Mouse (Mus musculus): ENCODE measurements around the gene Mapk11. TPM values are rescaled to one million over a fixed set of nuclear protein-coding genes. Genes with fewer than 3 reads are reported as not detected.

Gene Mapk11
- polyA plus RNA-seq, 1 experiment, result 3.2 TPM

DNA sequence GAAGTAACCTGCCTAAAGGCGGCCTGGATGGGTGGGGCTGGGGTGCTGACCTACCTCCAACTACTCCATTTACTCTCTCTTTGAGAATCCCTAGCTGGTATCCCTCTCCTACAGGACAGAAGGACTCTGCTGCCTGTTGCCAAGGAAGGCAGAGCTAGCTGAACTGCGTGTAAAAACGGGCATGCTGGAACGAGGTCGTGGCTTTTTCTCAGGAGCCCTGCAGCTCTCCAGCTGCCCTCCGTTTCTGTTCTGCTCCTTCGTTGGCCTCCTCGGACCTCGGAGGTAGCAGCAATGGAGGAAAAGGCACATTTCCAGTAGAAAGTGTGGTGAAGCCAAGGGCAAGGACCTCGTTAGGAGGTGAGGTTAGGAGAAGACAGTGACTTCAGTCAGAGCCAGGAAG is 19.5 kb upstream of the Mapk11 start:
- Histone ChIP-seq H3K4me1 (ENCODE audit: control insufficient read depth, insufficient read depth, insufficient read length, low read length) (peaks cover 21% of the 10 kb centered on the region), H3K27ac (ENCODE audit: insufficient read depth, low read depth, low read length) (peak overlapping the region; percentile 46), H3K36me3 (ENCODE audit: control insufficient read depth, insufficient read depth, low read length) (peaks cover 50% of the 10 kb centered on the region), H3K27me3 (ENCODE audit: control insufficient read depth, insufficient read depth, low read length) (no peaks in the 10 kb centered on the region), H3K4me3 (ENCODE audit: low read depth, low read length) (no peak overlapping the region)
- 67% methylated on average over 10 of the region's 10 CpGs for WGBS
- TF ChIP-seq POLR2A (IDR thresholded peaks at IDR 0.05; ENCODE audit: low read depth, low read length) (no peak), CTCF (IDR thresholded peaks at IDR 0.05; ENCODE audit: extremely low read depth, insufficient read length, insufficient replicate concordance, low read depth, low read length) (no peak)

DNA sequence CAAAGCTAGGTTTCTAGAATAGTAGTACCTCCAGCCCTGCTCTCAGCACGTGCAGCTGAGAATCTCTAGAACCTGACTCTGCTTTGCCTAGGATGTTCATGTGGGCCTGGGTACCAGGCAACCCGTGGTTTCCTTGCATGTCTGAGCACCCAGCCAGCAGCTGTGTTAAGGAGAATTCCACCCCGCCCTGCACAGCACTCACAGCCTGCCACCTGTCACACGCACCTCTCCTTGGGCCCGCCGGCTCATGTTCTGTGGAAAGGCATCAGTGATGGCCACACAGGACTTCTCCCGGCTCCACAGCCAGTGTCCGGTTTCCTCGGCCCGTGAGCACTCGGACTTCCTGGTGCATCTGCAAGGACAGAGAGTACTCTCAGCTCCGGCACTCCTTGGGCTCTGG is 16.1 kb upstream of the Mapk11 start:
- TF ChIP-seq POLR2A (IDR thresholded peaks at IDR 0.05; ENCODE audit: low read depth, low read length) (no peak), CTCF (IDR thresholded peaks at IDR 0.05; ENCODE audit: extremely low read depth, insufficient read length, insufficient replicate concordance, low read depth, low read length) (no peak)
- WGBS, result 89% methylated on average over 12 of the region's 12 CpGs
- no peaks in the 10 kb centered on the region for H3K27me3 ChIP-seq (ENCODE audit: control insufficient read depth, insufficient read depth, low read length)
- H3K27ac ChIP-seq (ENCODE audit: insufficient read depth, low read depth, low read length), result no peak overlapping the region
- no peak overlapping the region for H3K4me3 ChIP-seq (ENCODE audit: low read depth, low read length)
- peaks cover 15% of the 10 kb centered on the region for H3K4me1 ChIP-seq (ENCODE audit: control insufficient read depth, insufficient read depth, insufficient read length, low read length)
- peaks cover 84% of the 10 kb centered on the region for H3K36me3 ChIP-seq (ENCODE audit: control insufficient read depth, insufficient read depth, low read length)

DNA sequence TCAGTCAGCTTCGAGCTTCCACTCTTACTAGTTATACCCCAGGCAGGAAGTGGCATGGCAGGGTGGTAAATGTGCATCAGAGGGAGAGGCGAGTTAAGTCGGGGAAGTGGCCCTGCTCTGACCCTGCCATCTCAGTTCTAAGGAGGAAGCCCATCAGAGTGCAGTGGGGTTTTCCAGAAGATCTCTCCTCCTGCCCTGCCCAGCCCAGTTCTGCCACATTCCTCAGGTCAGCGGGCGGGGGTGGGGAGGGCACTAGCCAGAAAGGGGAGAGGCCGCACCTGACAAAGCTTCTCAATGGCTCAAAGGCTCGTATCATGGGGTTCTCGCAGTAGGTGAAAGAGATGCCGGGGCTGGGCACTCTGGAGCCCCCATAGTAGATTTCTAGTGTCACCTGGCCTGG is 12.0 kb upstream of the Mapk11 start:
- WGBS, result 68% methylated on average over 9 of the region's 9 CpGs
- no peaks in the 10 kb centered on the region for H3K27me3 ChIP-seq (ENCODE audit: control insufficient read depth, insufficient read depth, low read length)
- no peak overlapping the region for H3K27ac ChIP-seq (ENCODE audit: insufficient read depth, low read depth, low read length)
- no peak overlapping the region for H3K4me3 ChIP-seq (ENCODE audit: low read depth, low read length)
- TF ChIP-seq CTCF (IDR thresholded peaks at IDR 0.05; ENCODE audit: extremely low read depth, insufficient read length, insufficient replicate concordance, low read depth, low read length) (no peak), POLR2A (IDR thresholded peaks at IDR 0.05; ENCODE audit: low read depth, low read length) (no peak)
- no peaks in the 10 kb centered on the region for H3K4me1 ChIP-seq (ENCODE audit: control insufficient read depth, insufficient read depth, insufficient read length, low read length)
- H3K36me3 ChIP-seq (ENCODE audit: control insufficient read depth, insufficient read depth, low read length), result peaks cover 98% of the 10 kb centered on the region

DNA sequence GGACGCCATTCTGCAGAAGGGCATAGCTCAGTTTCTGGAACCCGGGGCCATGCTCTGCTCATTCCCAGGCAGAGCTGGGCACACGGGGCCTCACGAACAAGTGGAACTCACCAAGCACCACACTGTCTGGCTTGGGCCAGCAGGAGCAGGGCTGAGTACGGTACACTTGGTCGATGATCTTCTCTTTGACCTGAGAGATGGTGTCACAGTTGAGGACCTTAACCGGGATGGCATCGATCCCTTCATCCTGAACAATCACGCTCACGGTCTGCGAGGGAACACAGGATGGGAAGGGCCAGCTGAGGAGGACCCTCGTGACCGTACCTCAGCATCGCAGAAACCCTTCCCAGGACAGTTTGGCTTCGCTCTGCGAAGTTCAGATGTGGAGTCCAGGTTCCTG is 9.1 kb upstream of the Mapk11 start:
- TF ChIP-seq CTCF (IDR thresholded peaks at IDR 0.05; ENCODE audit: extremely low read depth, insufficient read length, insufficient replicate concordance, low read depth, low read length), result no peak
- no peak for TF ChIP-seq POLR2A (IDR thresholded peaks at IDR 0.05; ENCODE audit: low read depth, low read length)
- peaks cover 89% of the 10 kb centered on the region for H3K36me3 ChIP-seq (ENCODE audit: control insufficient read depth, insufficient read depth, low read length)
- no peak overlapping the region for H3K27ac ChIP-seq (ENCODE audit: insufficient read depth, low read depth, low read length)

DNA sequence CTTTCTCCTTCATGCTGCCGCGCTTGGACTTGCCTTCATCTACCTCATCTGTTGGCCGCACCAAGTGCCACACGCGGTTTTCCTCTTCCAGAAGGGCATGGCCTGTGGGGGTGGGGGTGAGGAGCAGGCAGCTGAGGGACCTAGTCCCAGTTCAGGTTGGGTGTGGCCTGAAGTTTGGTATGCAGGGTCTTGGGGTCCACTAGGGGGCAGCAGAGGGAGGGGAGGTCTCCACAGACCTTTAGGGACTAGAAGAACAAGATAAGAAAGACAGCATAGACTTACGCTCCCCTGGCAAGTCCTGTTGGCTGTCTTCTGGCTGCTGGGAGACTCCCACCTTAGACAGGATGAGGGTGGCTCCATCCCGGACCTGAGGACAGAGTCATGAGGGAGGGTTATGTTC is 8.5 kb upstream of the Mapk11 start:
- 70% methylated on average over 7 of the region's 7 CpGs for WGBS
- Histone ChIP-seq H3K4me1 (ENCODE audit: control insufficient read depth, insufficient read depth, insufficient read length, low read length) (no peaks in the 10 kb centered on the region), H3K27me3 (ENCODE audit: control insufficient read depth, insufficient read depth, low read length) (no peaks in the 10 kb centered on the region), H3K4me3 (ENCODE audit: low read depth, low read length) (no peak overlapping the region), H3K36me3 (ENCODE audit: control insufficient read depth, insufficient read depth, low read length) (peaks cover 84% of the 10 kb centered on the region), H3K27ac (ENCODE audit: insufficient read depth, low read depth, low read length) (no peak overlapping the region)
- no peak for TF ChIP-seq POLR2A (IDR thresholded peaks at IDR 0.05; ENCODE audit: low read depth, low read length)
- TF ChIP-seq CTCF (IDR thresholded peaks at IDR 0.05; ENCODE audit: extremely low read depth, insufficient read length, insufficient replicate concordance, low read depth, low read length), result peak; percentile 71; the same call in 1 of the 2 replicates

More for the DNA sequence above, 9.1 kb upstream of the Mapk11 start:
- WGBS, result 96% methylated on average over 16 of the region's 16 CpGs
- H3K4me3 ChIP-seq (ENCODE audit: low read depth, low read length), result no peak overlapping the region
- no peaks in the 10 kb centered on the region for H3K4me1 ChIP-seq (ENCODE audit: control insufficient read depth, insufficient read depth, insufficient read length, low read length)
- no peaks in the 10 kb centered on the region for H3K27me3 ChIP-seq (ENCODE audit: control insufficient read depth, insufficient read depth, low read length)

DNA sequence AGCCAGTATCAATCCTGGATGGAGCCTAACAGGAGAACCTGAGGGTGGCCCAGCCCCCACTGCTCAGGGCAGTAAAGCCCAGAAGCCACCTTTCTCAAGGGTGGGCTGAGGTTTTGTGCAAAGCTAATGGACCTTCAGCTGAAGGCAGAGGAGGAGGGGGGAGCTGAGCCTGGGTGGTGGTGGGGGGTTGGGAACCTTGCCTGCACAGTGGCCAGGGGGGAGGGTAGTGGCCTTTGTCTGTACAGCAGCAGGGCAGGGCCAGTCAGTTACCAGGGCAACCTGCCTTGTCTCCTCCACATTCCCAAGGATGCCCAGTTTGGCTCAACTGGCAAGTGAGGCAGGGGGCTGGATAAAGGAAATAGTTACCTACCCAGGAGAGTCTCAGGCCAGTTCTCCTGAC is 2.9 kb upstream of the Mapk11 start:
- H3K27ac ChIP-seq (ENCODE audit: insufficient read depth, low read depth, low read length), result no peak overlapping the region
- H3K36me3 ChIP-seq (ENCODE audit: control insufficient read depth, insufficient read depth, low read length), result peaks cover 29% of the 10 kb centered on the region
- no peak for TF ChIP-seq POLR2A (IDR thresholded peaks at IDR 0.05; ENCODE audit: low read depth, low read length)
- TF ChIP-seq CTCF (IDR thresholded peaks at IDR 0.05; ENCODE audit: extremely low read depth, insufficient read length, insufficient replicate concordance, low read depth, low read length), result no peak
- H3K4me1 ChIP-seq (ENCODE audit: control insufficient read depth, insufficient read depth, insufficient read length, low read length), result 0 out of 2 replicates have a peak, but pooled peaks cover 3% of the 10 kb centered on the region
- H3K4me3 ChIP-seq (ENCODE audit: low read depth, low read length), result no peak overlapping the region
- peaks cover 20% of the 10 kb centered on the region for H3K27me3 ChIP-seq (ENCODE audit: control insufficient read depth, insufficient read depth, low read length)

DNA sequence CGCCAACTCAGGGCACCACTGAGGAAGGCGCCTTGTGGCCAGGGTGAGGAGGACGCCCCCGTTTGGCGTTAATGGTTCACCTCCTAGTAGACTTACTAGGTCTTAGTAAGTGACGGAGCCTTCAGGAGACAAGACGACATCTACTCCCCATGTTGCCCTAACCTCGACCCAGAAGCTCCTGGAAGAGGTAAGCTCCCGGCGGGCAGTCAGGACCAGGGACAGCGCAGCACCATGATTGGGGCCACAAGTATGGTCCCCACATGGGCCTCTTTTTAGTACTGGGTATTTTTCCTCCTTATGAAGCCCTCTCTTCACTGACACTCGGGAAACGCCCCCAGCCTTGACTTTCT is 588 bp upstream of the Mapk11 start:
- Histone ChIP-seq H3K4me3 (ENCODE audit: low read depth, low read length) (peak overlapping the region; percentile 35), H3K27me3 (ENCODE audit: control insufficient read depth, insufficient read depth, low read length) (peaks cover 26% of the 10 kb centered on the region), H3K36me3 (ENCODE audit: control insufficient read depth, insufficient read depth, low read length) (peaks cover 8% of the 10 kb centered on the region), H3K27ac (ENCODE audit: insufficient read depth, low read depth, low read length) (0 out of 2 replicates have a peak overlapping the region, but pooled peaks have one; percentile 18), H3K4me1 (ENCODE audit: control insufficient read depth, insufficient read depth, insufficient read length, low read length) (peaks cover 10% of the 10 kb centered on the region)
- TF ChIP-seq CTCF (IDR thresholded peaks at IDR 0.05; ENCODE audit: extremely low read depth, insufficient read length, insufficient replicate concordance, low read depth, low read length) (no peak), POLR2A (IDR thresholded peaks at IDR 0.05; ENCODE audit: low read depth, low read length) (no peak)
- WGBS, result 5% methylated on average over 13 of the region's 13 CpGs

All from small intestine, adult 2 months (tissue).